Mouse (Mus musculus): Measurements from ENCODE around the gene Tmem144.

GRCm38 (mm10) chr3:79789554-79789953 lies 63.0 kb downstream of the Tmem144 start:
- TF ChIP-seq POLR2A (IDR thresholded peaks at IDR 0.05; ENCODE audit: borderline replicate concordance, low read depth, low read length), result no peak
- TF ChIP-seq CTCF (IDR thresholded peaks at IDR 0.05; ENCODE audit: low read depth, low read length), result no peak
